Mouse (Mus musculus): ENCODE data around the gene Dennd5a.

GRCm38 (mm10) chr7:109960613-109961154, 414 bp upstream of the Dennd5a start:
- TF ChIP-seq CTCF (conservative IDR thresholded peaks at IDR 0.05; ENCODE audit: low read length), result no peak
- no peak for TF ChIP-seq NANOG (IDR thresholded peaks at IDR 0.05; ENCODE audit: borderline replicate concordance, low read length)

All from E14TG2a.4 (cell line).